Mouse (Mus musculus): ENCODE data around the gene Gm9833. TPM values are rescaled to one million over a fixed set of nuclear protein-coding genes. Genes with fewer than 3 reads are reported as not detected.

The Gm9833 gene
- polyA plus RNA-seq, 1 experiment from 2014 or later, result 1.5 TPM

- H3K27ac ChIP-seq (ENCODE audit: low read length), result no peak overlapping the region
- H3K4me2 ChIP-seq (ENCODE audit: low read depth, low read length), result no peak overlapping the region
- WGBS, result 69% methylated on average over 7 of the region's 7 CpGs
- no peaks in the 10 kb centered on the region for H3K36me3 ChIP-seq (ENCODE audit: control insufficient read depth, insufficient read depth, low read length)
- no peak overlapping the region for H3K9ac ChIP-seq (ENCODE audit: low read depth, low read length)
- H3K4me3 ChIP-seq (ENCODE audit: low read length), result no peak overlapping the region
- H3K9me3 ChIP-seq (ENCODE audit: control insufficient read depth, low read length), result no peaks in the 10 kb centered on the region
- ATAC-seq, result peak; percentile 68
- H3K27me3 ChIP-seq (replicated peaks; ENCODE audit: control insufficient read depth, insufficient read depth, low read length), result no peaks in the 10 kb centered on the region
- peaks cover 3% of the 10 kb centered on the region; the same call in 1 of the 2 replicates for H3K4me1 ChIP-seq (ENCODE audit: control insufficient read depth, insufficient read depth, low read length)
Measured at GRCm38 (mm10) chr3:10085396-10086119, 2.4 kb upstream of the Gm9833 start.

GRCm38 (mm10) chr3:10087511-10087910 is 399 bp upstream of the Gm9833 start:
- H3K4me3 ChIP-seq (ENCODE audit: low read length), result peak overlapping the region; percentile 21
- no peaks in the 10 kb centered on the region for H3K36me3 ChIP-seq (ENCODE audit: control insufficient read depth, insufficient read depth, low read length)
- H3K4me2 ChIP-seq (ENCODE audit: low read depth, low read length), result no peak overlapping the region
- peaks cover 8% of the 10 kb centered on the region for H3K4me1 ChIP-seq (ENCODE audit: control insufficient read depth, insufficient read depth, low read length)
- no peak for ATAC-seq
- no peak overlapping the region for H3K27ac ChIP-seq (ENCODE audit: low read length)
- H3K9ac ChIP-seq (ENCODE audit: low read depth, low read length), result no peak overlapping the region
- no peaks in the 10 kb centered on the region for H3K27me3 ChIP-seq (replicated peaks; ENCODE audit: control insufficient read depth, insufficient read depth, low read length)
- H3K9me3 ChIP-seq (ENCODE audit: control insufficient read depth, low read length), result no peaks in the 10 kb centered on the region
- 90% methylated on average over 8 of the region's 8 CpGs for WGBS

- Histone ChIP-seq H3K36me3 (ENCODE audit: control insufficient read depth, insufficient read depth, low read length) (no peaks in the 10 kb centered on the region), H3K27ac (ENCODE audit: low read length) (no peak overlapping the region), H3K4me1 (ENCODE audit: control insufficient read depth, insufficient read depth, low read length) (peaks cover 13% of the 10 kb centered on the region), H3K9me3 (ENCODE audit: control insufficient read depth, low read length) (no peaks in the 10 kb centered on the region), H3K9ac (ENCODE audit: low read depth, low read length) (no peak overlapping the region), H3K27me3 (replicated peaks; ENCODE audit: control insufficient read depth, insufficient read depth, low read length) (no peaks in the 10 kb centered on the region), H3K4me3 (ENCODE audit: low read length) (no peak overlapping the region), H3K4me2 (ENCODE audit: low read depth, low read length) (no peak overlapping the region)
- no peak for ATAC-seq
- 75% methylated on average over 6 of the region's 6 CpGs for WGBS
Measured at GRCm38 (mm10) chr3:10091616-10092140, 3.8 kb downstream of the Gm9833 start.

GRCm38 (mm10) chr3:10092499-10092898 is 4.6 kb downstream of the Gm9833 start:
- ATAC-seq, result peak; percentile 61
- 10% methylated on average over 7 of the region's 7 CpGs for WGBS
- Histone ChIP-seq H3K4me3 (ENCODE audit: low read length) (no peak overlapping the region), H3K27me3 (replicated peaks; ENCODE audit: control insufficient read depth, insufficient read depth, low read length) (no peaks in the 10 kb centered on the region), H3K27ac (ENCODE audit: low read length) (peak overlapping the region; percentile 45; the same call in 1 of the 2 replicates), H3K4me2 (ENCODE audit: low read depth, low read length) (peak overlapping the region; percentile 28; the same call in 1 of the 2 replicates), H3K9ac (ENCODE audit: low read depth, low read length) (no peak overlapping the region), H3K4me1 (ENCODE audit: control insufficient read depth, insufficient read depth, low read length) (peaks cover 13% of the 10 kb centered on the region), H3K9me3 (ENCODE audit: control insufficient read depth, low read length) (no peaks in the 10 kb centered on the region), H3K36me3 (ENCODE audit: control insufficient read depth, insufficient read depth, low read length) (no peaks in the 10 kb centered on the region)

- WGBS, result 19% methylated on average over 6 of the region's 6 CpGs
- Histone ChIP-seq H3K4me2 (ENCODE audit: low read depth, low read length) (peak overlapping the region; percentile 28; the same call in 1 of the 2 replicates), H3K4me3 (ENCODE audit: low read length) (no peak overlapping the region), H3K9ac (ENCODE audit: low read depth, low read length) (no peak overlapping the region), H3K27ac (ENCODE audit: low read length) (peak overlapping the region; percentile 54), H3K9me3 (ENCODE audit: control insufficient read depth, low read length) (no peaks in the 10 kb centered on the region), H3K36me3 (ENCODE audit: control insufficient read depth, insufficient read depth, low read length) (no peaks in the 10 kb centered on the region), H3K27me3 (replicated peaks; ENCODE audit: control insufficient read depth, insufficient read depth, low read length) (no peaks in the 10 kb centered on the region), H3K4me1 (ENCODE audit: control insufficient read depth, insufficient read depth, low read length) (peaks cover 13% of the 10 kb centered on the region)
- ATAC-seq, result peak; percentile 50; the same call in 1 of the 2 replicates
Measured at GRCm38 (mm10) chr3:10092914-10093313, 5.0 kb downstream of the Gm9833 start.

GRCm38 (mm10) chr3:10095076-10095622 is 7.2 kb downstream of the Gm9833 start:
- Histone ChIP-seq H3K4me1 (ENCODE audit: control insufficient read depth, insufficient read depth, low read length) (peaks cover 13% of the 10 kb centered on the region), H3K27me3 (replicated peaks; ENCODE audit: control insufficient read depth, insufficient read depth, low read length) (no peaks in the 10 kb centered on the region), H3K4me3 (ENCODE audit: low read length) (no peak overlapping the region), H3K27ac (ENCODE audit: low read length) (no peak overlapping the region), H3K4me2 (ENCODE audit: low read depth, low read length) (no peak overlapping the region), H3K36me3 (ENCODE audit: control insufficient read depth, insufficient read depth, low read length) (no peaks in the 10 kb centered on the region), H3K9ac (ENCODE audit: low read depth, low read length) (no peak overlapping the region), H3K9me3 (ENCODE audit: control insufficient read depth, low read length) (no peaks in the 10 kb centered on the region)
- no peak for ATAC-seq
- WGBS, result 77% methylated on average over 2 of the region's 2 CpGs

GRCm38 (mm10) chr3:10099756-10100155 is 11.8 kb downstream of the Gm9833 start:
- no peak overlapping the region for H3K27ac ChIP-seq (ENCODE audit: low read length)
- ATAC-seq, result no peak
- WGBS, result 89% methylated on average over 5 of the region's 5 CpGs
- H3K36me3 ChIP-seq (ENCODE audit: control insufficient read depth, insufficient read depth, low read length), result no peaks in the 10 kb centered on the region
- H3K9me3 ChIP-seq (ENCODE audit: control insufficient read depth, low read length), result no peaks in the 10 kb centered on the region
- no peak overlapping the region for H3K4me2 ChIP-seq (ENCODE audit: low read depth, low read length)
- no peak overlapping the region for H3K9ac ChIP-seq (ENCODE audit: low read depth, low read length)
- no peaks in the 10 kb centered on the region for H3K4me1 ChIP-seq (ENCODE audit: control insufficient read depth, insufficient read depth, low read length)
- H3K4me3 ChIP-seq (ENCODE audit: low read length), result no peak overlapping the region
- no peaks in the 10 kb centered on the region for H3K27me3 ChIP-seq (replicated peaks; ENCODE audit: control insufficient read depth, insufficient read depth, low read length)

- no peaks in the 10 kb centered on the region for H3K9me3 ChIP-seq (ENCODE audit: control insufficient read depth, low read length)
- H3K36me3 ChIP-seq (ENCODE audit: control insufficient read depth, insufficient read depth, low read length), result no peaks in the 10 kb centered on the region
- H3K4me2 ChIP-seq (ENCODE audit: low read depth, low read length), result no peak overlapping the region
- 86% methylated on average over 2 of the region's 2 CpGs for WGBS
- H3K27me3 ChIP-seq (replicated peaks; ENCODE audit: control insufficient read depth, insufficient read depth, low read length), result no peaks in the 10 kb centered on the region
- no peak for ATAC-seq
- no peak overlapping the region for H3K4me3 ChIP-seq (ENCODE audit: low read length)
- no peak overlapping the region for H3K27ac ChIP-seq (ENCODE audit: low read length)
- no peaks in the 10 kb centered on the region for H3K4me1 ChIP-seq (ENCODE audit: control insufficient read depth, insufficient read depth, low read length)
- no peak overlapping the region for H3K9ac ChIP-seq (ENCODE audit: low read depth, low read length)
Measured at GRCm38 (mm10) chr3:10111570-10111969, 23.7 kb downstream of the Gm9833 start.

- Histone ChIP-seq H3K4me2 (ENCODE audit: low read depth, low read length) (no peak overlapping the region), H3K27ac (ENCODE audit: low read length) (no peak overlapping the region), H3K9ac (ENCODE audit: low read depth, low read length) (no peak overlapping the region), H3K27me3 (replicated peaks; ENCODE audit: control insufficient read depth, insufficient read depth, low read length) (no peaks in the 10 kb centered on the region), H3K4me1 (ENCODE audit: control insufficient read depth, insufficient read depth, low read length) (no peaks in the 10 kb centered on the region), H3K9me3 (ENCODE audit: control insufficient read depth, low read length) (no peaks in the 10 kb centered on the region), H3K4me3 (ENCODE audit: low read length) (no peak overlapping the region), H3K36me3 (ENCODE audit: control insufficient read depth, insufficient read depth, low read length) (no peaks in the 10 kb centered on the region)
- WGBS, result 80% methylated on average over 4 of the region's 4 CpGs
- no peak for ATAC-seq
Measured at GRCm38 (mm10) chr3:10112196-10112595, 24.3 kb downstream of the Gm9833 start.

Data from intestine, embryonic 16.5 days (tissue).